Comparison of ENCODE assay signal across 9 mouse cellular contexts in genomic region chr5:117497084-117497483, GRCm38 (mm10).
A peak's percentile ranks its signal among the peaks of the same experiment; 100 is the strongest.
DNase-seq lines count a peak whose midpoint lies in the region; ATAC-seq lines count a peak whose summit lies in the region.
"Had no signal": no experiment of that assay in that cellular context is flagged by ENCODE, and none has a peak within 500 bp of the region (broad histone marks: within the 10 kb centered on the region; RNA-seq: fewer than 3 reads in every experiment).

No protein-coding gene starts in this region.

- no peak overlapping the region for H3K9ac ChIP-seq in hindbrain, embryonic 11.5 days (ENCODE audit: low read depth, low read length)
- no peak overlapping the region for H3K9ac ChIP-seq in hindbrain, embryonic 12.5 days
- H3K9ac ChIP-seq: embryonic facial prominence, embryonic 13.5 days had no signal

- peak; percentile 54 for DNase-seq in hindbrain, embryonic 11.5 days (ENCODE audit: low spot score)
- peak; percentile 47 for DNase-seq in 416B (ENCODE audit: low read depth)
- DNase-seq in B cell, adult 2 months = peak; percentile 52 to 55
- DNase-seq in limb, embryonic 10.5 days (ENCODE audit: low spot score) = peak; percentile 49
- no peak for DNase-seq in layer of hippocampus, postnatal 14 days (ENCODE audit: low spot score in 2 of 2)
- DNase-seq in gastrocnemius, postnatal 4 days (ENCODE audit: low spot score in 2 of 2) = no peak

- H3K27me3 ChIP-seq in hindbrain, embryonic 11.5 days (ENCODE audit: control insufficient read depth, insufficient read depth, low read length) = no peaks in the 10 kb centered on the region
- no peaks in the 10 kb centered on the region for H3K27me3 ChIP-seq in hindbrain, embryonic 12.5 days
- peaks cover 15% of the 10 kb centered on the region for H3K27me3 ChIP-seq in limb, embryonic 10.5 days (ENCODE audit: low read depth, poor library complexity, severe bottlenecking)
- H3K27me3 ChIP-seq: embryonic facial prominence, embryonic 13.5 days had no signal

- no peaks in the 10 kb centered on the region for H3K9me3 ChIP-seq in hindbrain, embryonic 11.5 days (ENCODE audit: control insufficient read depth, low read length)
- H3K9me3 ChIP-seq in hindbrain, embryonic 12.5 days (replicated peaks) = no peaks in the 10 kb centered on the region
- no peaks in the 10 kb centered on the region for H3K9me3 ChIP-seq in limb, embryonic 10.5 days (replicated peaks)
- H3K9me3 ChIP-seq: embryonic facial prominence, embryonic 13.5 days had no signal

- no peaks in the 10 kb centered on the region for H3K36me3 ChIP-seq in hindbrain, embryonic 11.5 days (ENCODE audit: control insufficient read depth, insufficient read depth, low read length)
- H3K36me3 ChIP-seq in hindbrain, embryonic 12.5 days = peaks cover 5% of the 10 kb centered on the region; the same call in 1 of the 2 replicates
- H3K36me3 ChIP-seq in limb, embryonic 10.5 days = no peaks in the 10 kb centered on the region
- H3K36me3 ChIP-seq: embryonic facial prominence, embryonic 13.5 days had no signal

- H3K27ac ChIP-seq in hindbrain, embryonic 11.5 days (ENCODE audit: low read depth, low read length) = no peak overlapping the region
- no peak overlapping the region for H3K27ac ChIP-seq in hindbrain, embryonic 12.5 days
- H3K27ac ChIP-seq in limb, embryonic 10.5 days = no peak overlapping the region
- H3K27ac ChIP-seq: embryonic facial prominence, embryonic 13.5 days had no signal

- 62% methylated on average over 21 of the region's 21 CpGs for WGBS in hindbrain, embryonic 11.5 days
- 64% methylated on average over 21 of the region's 21 CpGs for WGBS in hindbrain, embryonic 12.5 days
- 61% methylated on average over 21 of the region's 21 CpGs for WGBS in limb, embryonic 10.5 days

- no peak overlapping the region for H3K4me2 ChIP-seq in hindbrain, embryonic 11.5 days (replicated peaks; ENCODE audit: low read depth, low read length)
- H3K4me2 ChIP-seq in hindbrain, embryonic 12.5 days (replicated peaks) = no peak overlapping the region
- H3K4me2 ChIP-seq: embryonic facial prominence, embryonic 13.5 days had no signal

- ATAC-seq in hindbrain, embryonic 11.5 days (ENCODE audit: low FRiP score) = no peak
- ATAC-seq in hindbrain, embryonic 12.5 days (ENCODE audit: low FRiP score) = no peak

- no peaks in the 10 kb centered on the region; the same call in 1 of the 2 replicates for H3K4me1 ChIP-seq in hindbrain, embryonic 11.5 days (replicated peaks; ENCODE audit: control insufficient read depth, insufficient read depth, low read length)
- H3K4me1 ChIP-seq in hindbrain, embryonic 12.5 days = peaks cover 15% of the 10 kb centered on the region
- H3K4me1 ChIP-seq in limb, embryonic 10.5 days = peaks cover 11% of the 10 kb centered on the region

- no peak overlapping the region for H3K4me3 ChIP-seq in hindbrain, embryonic 11.5 days (ENCODE audit: low read depth, low read length)
- no peak overlapping the region for H3K4me3 ChIP-seq in hindbrain, embryonic 12.5 days
- H3K4me3 ChIP-seq in limb, embryonic 10.5 days = no peak overlapping the region
- H3K4me3 ChIP-seq: embryonic facial prominence, embryonic 13.5 days; megakaryocyte, embryonic 14.5 days had no signal

Comparison
In these comparisons a context has a peak if more than half of its experiments do, and no peak if none do; other contexts are left out.
1. DNase-seq: peak in hindbrain, embryonic 11.5 days (single experiment), 416B (single experiment), B cell, adult 2 months (2 of 2) and limb, embryonic 10.5 days (single experiment); none in layer of hippocampus, postnatal 14 days (0 of 2) and gastrocnemius, postnatal 4 days (0 of 2).